Mouse (Mus musculus) adrenal gland, adult 2 months (tissue): Measurements from ENCODE around the gene Tmem218. TPM values are rescaled to one million over a fixed set of nuclear protein-coding genes. Genes with fewer than 3 reads are reported as not detected.

ENCODE experiments used
- DNase-seq: peaks from one replicate; pipeline ENCODE4 v3.0.0; 2021
- long read RNA-seq: library from polyadenylated mRNA; stranded (forward); transcript quantifications from one replicate; pipeline ENCODE4 v2.0.0, GENCODE M21; 2021
- polyA plus RNA-seq: library from polyadenylated mRNA; depleted of rRNA; stranded (reverse); fragments of >200 nt; gene quantifications from 2 replicates; pipeline ENCODE4 v1.2.3, GENCODE M21; 2012; rRNA removed
- total RNA-seq, 2 experiments: library from RNA; stranded (reverse); gene quantifications; 2 replicates each; pipeline ENCODE4 v1.2.3; 2021

Tmem218 gene
- 1 to 10 TPM; 4.2 to 8.6 TPM for total RNA-seq
- 1.5 and 1.7 TPM in 2 replicates for polyA plus RNA-seq
- long read RNA-seq, partial matches to known transcripts, result 0 of 8 reads
- long read RNA-seq, other reads (novel, unspliced or antisense), result 6 of 8 reads

GRCm38 (mm10) chr9:37207929-37208411 lies at the start of gene Tmem218:
TSS of gene Tmem218 (plus strand) at chr9:37208223.
- peak; percentile 95 for DNase-seq

- DNase-seq, result no peak
These were observed 47.3 kb upstream of the Tmem218 start for GRCm38 (mm10) chr9:37160686-37161085.

- DNase-seq, result no peak
These were observed 41.1 kb upstream of the Tmem218 start for GRCm38 (mm10) chr9:37166899-37167298.

GRCm38 (mm10) chr9:37173376-37173775 lies 34.6 kb upstream of the Tmem218 start:
- no peak for DNase-seq

- DNase-seq, result no peak
These were observed 32.0 kb upstream of the Tmem218 start for GRCm38 (mm10) chr9:37176002-37176401.

- DNase-seq, result peak; percentile 39
These were observed 30.9 kb upstream of the Tmem218 start for GRCm38 (mm10) chr9:37177107-37177506.

- no peak for DNase-seq
These were observed 30.5 kb upstream of the Tmem218 start for GRCm38 (mm10) chr9:37177551-37177950.

GRCm38 (mm10) chr9:37178911-37179310 lies 29.1 kb upstream of the Tmem218 start:
- no peak for DNase-seq

GRCm38 (mm10) chr9:37179596-37179995 lies 28.4 kb upstream of the Tmem218 start:
- no peak for DNase-seq

- no peak for DNase-seq
These were observed 26.4 kb upstream of the Tmem218 start for GRCm38 (mm10) chr9:37181596-37181995.

- no peak for DNase-seq
These were observed 24.8 kb upstream of the Tmem218 start for GRCm38 (mm10) chr9:37183176-37183575.

- no peak for DNase-seq
These were observed 20.6 kb upstream of the Tmem218 start for GRCm38 (mm10) chr9:37187407-37187806.

GRCm38 (mm10) chr9:37188024-37188423 lies 20.0 kb upstream of the Tmem218 start:
- no peak for DNase-seq

GRCm38 (mm10) chr9:37197067-37197466 lies 11.0 kb upstream of the Tmem218 start:
- DNase-seq, result no peak

GRCm38 (mm10) chr9:37200414-37200813 lies 7.6 kb upstream of the Tmem218 start:
- no peak for DNase-seq

GRCm38 (mm10) chr9:37203884-37204283 lies 4.1 kb upstream of the Tmem218 start:
- no peak for DNase-seq

GRCm38 (mm10) chr9:37213060-37213738 lies 5.2 kb downstream of the Tmem218 start:
- DNase-seq, result no peak

GRCm38 (mm10) chr9:37214327-37215060 lies 6.5 kb downstream of the Tmem218 start:
- DNase-seq, result no peak

GRCm38 (mm10) chr9:37220755-37221154 lies 12.7 kb downstream of the Tmem218 start:
- DNase-seq, result no peak

GRCm38 (mm10) chr9:37225581-37225980 lies 17.6 kb downstream of the Tmem218 start:
- no peak for DNase-seq

GRCm38 (mm10) chr9:37229880-37230325 lies 21.9 kb downstream of the Tmem218 start:
- DNase-seq, result peak; percentile 68

- no peak for DNase-seq
These were observed 22.6 kb downstream of the Tmem218 start for GRCm38 (mm10) chr9:37230486-37231195.
